ENCODE assay signal across 11 mouse cellular contexts in genomic region chr9:103234565-103235165, GRCm38 (mm10). TPM values are rescaled to one million over a fixed set of nuclear protein-coding genes. Genes with fewer than 3 reads are reported as not detected.
A peak's percentile ranks its signal among the peaks of the same experiment; 100 is the strongest.
DNase-seq lines count a peak whose midpoint lies in the region; ATAC-seq and TF ChIP-seq lines count a peak whose summit lies in the region.
"Had no signal": no experiment of that assay in that cellular context is flagged by ENCODE, and none has a peak within 500 bp of the region (broad histone marks: within the 10 kb centered on the region; RNA-seq: fewer than 3 reads in every experiment).

No protein-coding gene starts in this region.

- H3K27ac ChIP-seq in midbrain, embryonic 13.5 days, result peak overlapping the region; percentile 11; the same call in 1 of the 2 replicates
- no peak overlapping the region for H3K27ac ChIP-seq in midbrain, embryonic 16.5 days (ENCODE audit: low read length)
- peak overlapping the region; percentile 31 for H3K27ac ChIP-seq in lung, embryonic 14.5 days (ENCODE audit: low read depth)
- H3K27ac ChIP-seq in forebrain, embryonic 16.5 days (ENCODE audit: low read length), result no peak overlapping the region
- H3K27ac ChIP-seq: heart, adult 2 months; neural tube, embryonic 12.5 days had no signal

- peak; percentile 24 for DNase-seq in adrenal gland, adult 2 months
- no peak for DNase-seq in adrenal gland, adult 18-20 months (ENCODE audit: low spot score in 2 of 2)
- DNase-seq in lung, embryonic 14.5 days, result peak; percentile 24
- DNase-seq in testis, postnatal 10 days (ENCODE audit: low spot score), result peak; percentile 54
- no peak for DNase-seq in ovary, postnatal 10 days (ENCODE audit: low spot score)
- DNase-seq: cerebellum, adult 9-10 months had no signal

- H3K9me3 ChIP-seq in midbrain, embryonic 13.5 days, result no peaks in the 10 kb centered on the region
- H3K9me3 ChIP-seq in midbrain, embryonic 16.5 days (replicated peaks; ENCODE audit: control insufficient read depth, low read length, poor library complexity, severe bottlenecking), result no peaks in the 10 kb centered on the region
- no peaks in the 10 kb centered on the region for H3K9me3 ChIP-seq in lung, embryonic 14.5 days (ENCODE audit: low read depth, low read length)
- no peaks in the 10 kb centered on the region for H3K9me3 ChIP-seq in forebrain, embryonic 16.5 days (ENCODE audit: control insufficient read depth, low read length)
- H3K9me3 ChIP-seq: neural tube, embryonic 12.5 days had no signal

- TF ChIP-seq CTCF in lung, embryonic 14.5 days (IDR thresholded peaks at IDR 0.05; ENCODE audit: low read depth), result no peak

- peaks cover 16% of the 10 kb centered on the region; the same call in 1 of the 2 replicates for H3K4me1 ChIP-seq in midbrain, embryonic 13.5 days (replicated peaks)
- H3K4me1 ChIP-seq in midbrain, embryonic 16.5 days (ENCODE audit: control insufficient read depth, insufficient read depth, low read length), result peaks cover 3% of the 10 kb centered on the region; the same call in 1 of the 2 replicates
- no peaks in the 10 kb centered on the region for H3K4me1 ChIP-seq in lung, embryonic 14.5 days (ENCODE audit: insufficient read depth)
- peaks cover 9% of the 10 kb centered on the region; the same call in 1 of the 2 replicates for H3K4me1 ChIP-seq in forebrain, embryonic 16.5 days (replicated peaks; ENCODE audit: control insufficient read depth, insufficient read depth, low read length)

- ATAC-seq in midbrain, embryonic 13.5 days, result no peak
- ATAC-seq in midbrain, embryonic 16.5 days, result no peak
- ATAC-seq in lung, embryonic 14.5 days (ENCODE audit: insufficient read depth), result 0 out of 2 replicates have a peak, but pooled peaks have one; percentile 20
- no peak for ATAC-seq in forebrain, embryonic 16.5 days

- no peaks in the 10 kb centered on the region for H3K27me3 ChIP-seq in midbrain, embryonic 13.5 days
- H3K27me3 ChIP-seq in midbrain, embryonic 16.5 days (ENCODE audit: control insufficient read depth, insufficient read depth, low read depth, low read length), result no peaks in the 10 kb centered on the region
- H3K27me3 ChIP-seq in lung, embryonic 14.5 days (ENCODE audit: insufficient read depth, low read length), result no peaks in the 10 kb centered on the region
- H3K27me3 ChIP-seq in forebrain, embryonic 16.5 days (replicated peaks; ENCODE audit: control insufficient read depth, insufficient read depth, low read length), result no peaks in the 10 kb centered on the region
- H3K27me3 ChIP-seq: neural tube, embryonic 12.5 days had no signal

- no peak overlapping the region for H3K9ac ChIP-seq in midbrain, embryonic 13.5 days (replicated peaks)
- H3K9ac ChIP-seq in midbrain, embryonic 16.5 days (ENCODE audit: low read depth, low read length), result no peak overlapping the region
- H3K9ac ChIP-seq in lung, embryonic 14.5 days, result no peak overlapping the region
- no peak overlapping the region for H3K9ac ChIP-seq in forebrain, embryonic 16.5 days (replicated peaks; ENCODE audit: low read depth, low read length)
- H3K9ac ChIP-seq: neural tube, embryonic 12.5 days had no signal

- H3K4me3 ChIP-seq in midbrain, embryonic 13.5 days (replicated peaks), result no peak overlapping the region
- H3K4me3 ChIP-seq in midbrain, embryonic 16.5 days (ENCODE audit: low read depth, low read length), result no peak overlapping the region
- no peak overlapping the region for H3K4me3 ChIP-seq in lung, embryonic 14.5 days (ENCODE audit: low read depth, low read length)
- H3K4me3 ChIP-seq in forebrain, embryonic 16.5 days (replicated peaks; ENCODE audit: low read length), result no peak overlapping the region
- H3K4me3 ChIP-seq: heart, adult 2 months; neural tube, embryonic 12.5 days had no signal

- no peak overlapping the region for H3K4me2 ChIP-seq in midbrain, embryonic 13.5 days (replicated peaks)
- no peak overlapping the region for H3K4me2 ChIP-seq in midbrain, embryonic 16.5 days (ENCODE audit: low read length)
- H3K4me2 ChIP-seq in lung, embryonic 14.5 days, result no peak overlapping the region
- no peak overlapping the region for H3K4me2 ChIP-seq in forebrain, embryonic 16.5 days (ENCODE audit: low read length)
- H3K4me2 ChIP-seq: neural tube, embryonic 12.5 days had no signal

- 66% methylated on average over 7 of the region's 7 CpGs for WGBS in midbrain, embryonic 13.5 days
- 57% methylated on average over 7 of the region's 7 CpGs for WGBS in midbrain, embryonic 16.5 days
- 62% methylated on average over 7 of the region's 7 CpGs for WGBS in lung, embryonic 14.5 days
- 60% methylated on average over 7 of the region's 7 CpGs for WGBS in forebrain, embryonic 16.5 days

- H3K36me3 ChIP-seq in midbrain, embryonic 13.5 days, result no peaks in the 10 kb centered on the region
- H3K36me3 ChIP-seq in midbrain, embryonic 16.5 days (ENCODE audit: control insufficient read depth, insufficient read depth, low read length), result no peaks in the 10 kb centered on the region
- no peaks in the 10 kb centered on the region for H3K36me3 ChIP-seq in lung, embryonic 14.5 days (ENCODE audit: insufficient read depth)
- no peaks in the 10 kb centered on the region for H3K36me3 ChIP-seq in forebrain, embryonic 16.5 days (ENCODE audit: control insufficient read depth, insufficient read depth)
- H3K36me3 ChIP-seq: neural tube, embryonic 12.5 days had no signal

RNA-seq across cellular contexts. Expression of gene Trf, which starts 4.4 kb away (rescaled TPM):
- total RNA-seq in adrenal gland, adult 2 months (2021), result 100 to 1,000 TPM; 241 to 278 TPM
- 430 and 1,156 TPM in 2 replicates for polyA plus RNA-seq in adrenal gland, adult 2 months (2012; rRNA removed)
- 100 to 1,000 TPM; 175 to 264 TPM for total RNA-seq in adrenal gland, adult 18-20 months (2021)
- polyA plus RNA-seq in midbrain, embryonic 13.5 days (2015; fragmentation: Nextera tagmentation; extraction: Ambion mirVana), result 24.7 and 25.8 TPM in 2 replicates
- 23.5 and 26.7 TPM in 2 replicates for polyA plus RNA-seq in midbrain, embryonic 16.5 days (2015; fragmentation: Nextera tagmentation; extraction: Ambion mirVana)
- polyA plus RNA-seq in lung, embryonic 14.5 days (2014; fragmentation: Nextera tagmentation; extraction: Ambion mirVana), result 35.5 and 44.6 TPM in 2 replicates
- 29.6 and 31.3 TPM in 2 replicates for polyA plus RNA-seq in forebrain, embryonic 16.5 days (2015; fragmentation: Nextera tagmentation; extraction: Ambion mirVana)

RNA-seq across cellular contexts. Expression of gene Gm20425, which starts 4.6 kb away (rescaled TPM):
- 10 to 100 TPM; 13.3 to 20.2 TPM for total RNA-seq in adrenal gland, adult 2 months (2021)
- 0.06 TPM in 1 of 2 replicates, not detected in the other for polyA plus RNA-seq in adrenal gland, adult 2 months (2012; rRNA removed)
- total RNA-seq in adrenal gland, adult 18-20 months (2021), result 10 to 100 TPM; 17.9 to 18.4 TPM
- polyA plus RNA-seq in midbrain, embryonic 13.5 days (2015; fragmentation: Nextera tagmentation; extraction: Ambion mirVana), result 2.4 TPM in 1 of 2 replicates, not detected in the other
- 2.2 and 2.3 TPM in 2 replicates for polyA plus RNA-seq in midbrain, embryonic 16.5 days (2015; fragmentation: Nextera tagmentation; extraction: Ambion mirVana)
- polyA plus RNA-seq in lung, embryonic 14.5 days (2014; fragmentation: Nextera tagmentation; extraction: Ambion mirVana), result 3.4 TPM in 1 of 2 replicates, not detected in the other
- 2.0 TPM in 1 of 2 replicates, not detected in the other for polyA plus RNA-seq in forebrain, embryonic 16.5 days (2015; fragmentation: Nextera tagmentation; extraction: Ambion mirVana)
- polyA plus RNA-seq: heart, adult 2 months had no signal

RNA-seq across cellular contexts. Expression of gene Srprb, which starts 32.7 kb away (rescaled TPM):
- total RNA-seq in adrenal gland, adult 2 months (2021), result 10 to 100 TPM; 40.7 to 44.0 TPM
- polyA plus RNA-seq in adrenal gland, adult 2 months (2012; rRNA removed), result 59.4 and 65.7 TPM in 2 replicates
- total RNA-seq in adrenal gland, adult 18-20 months (2021), result 10 to 100 TPM; 34.3 to 50.9 TPM
- 49.3 and 55.1 TPM in 2 replicates for polyA plus RNA-seq in midbrain, embryonic 13.5 days (2015; fragmentation: Nextera tagmentation; extraction: Ambion mirVana)
- 56.0 and 60.7 TPM in 2 replicates for polyA plus RNA-seq in midbrain, embryonic 16.5 days (2015; fragmentation: Nextera tagmentation; extraction: Ambion mirVana)
- 63.5 and 68.2 TPM in 2 replicates for polyA plus RNA-seq in lung, embryonic 14.5 days (2014; fragmentation: Nextera tagmentation; extraction: Ambion mirVana)
- polyA plus RNA-seq in forebrain, embryonic 16.5 days (2015; fragmentation: Nextera tagmentation; extraction: Ambion mirVana), result 52.5 and 55.9 TPM in 2 replicates

Comparison
In these comparisons a context has a peak if more than half of its experiments do, and no peak if none do; other contexts are left out.
1. DNase-seq: peak in adrenal gland, adult 2 months (single experiment), lung, embryonic 14.5 days (single experiment) and testis, postnatal 10 days (single experiment); none in adrenal gland, adult 18-20 months (0 of 2) and ovary, postnatal 10 days (single experiment).
2. H3K27ac ChIP-seq: peak in midbrain, embryonic 13.5 days (single experiment) and lung, embryonic 14.5 days (single experiment); none in midbrain, embryonic 16.5 days (single experiment) and forebrain, embryonic 16.5 days (single experiment).